Mouse (Mus musculus) G1E (cell line): ENCODE data around the gene Smad3. TPM values are rescaled to one million over a fixed set of nuclear protein-coding genes. Genes with fewer than 3 reads are reported as not detected.

ENCODE experiments used
- ATAC-seq: 2 replicates; pipeline ENCODE4 v1.8.0; 2016; ENCODE audit warnings: mild to moderate bottlenecking; ENCODE audit not compliant: insufficient number of reproducible peaks, poor library complexity, low FRiP score, severe bottlenecking; ENCODE audit errors: extremely low read depth
- DNase-seq: peaks from one replicate; pipeline ENCODE4 v3.0.0; 2012; ENCODE audit warnings: low spot score
- H3K27me3 ChIP-seq: 2 replicates; pipeline ENCODE4 v1.6.1; 2012; ENCODE audit warnings: mild to moderate bottlenecking, low read length, inconsistent platforms; ENCODE audit not compliant: insufficient read depth
- H3K36me3 ChIP-seq: replicated peaks from 2 replicates; pipeline ENCODE3; 2012; ENCODE audit warnings: mild to moderate bottlenecking, inconsistent platforms
- H3K4me1 ChIP-seq: 2 replicates; pipeline ENCODE4 v1.6.1; 2012; ENCODE audit warnings: low read depth, low read length, inconsistent platforms, mixed read lengths; ENCODE audit not compliant: insufficient read depth
- H3K4me3 ChIP-seq: 2 replicates; pipeline ENCODE4 v1.5.1; 2012; ENCODE audit warnings: low read depth, mild to moderate bottlenecking, inconsistent platforms, low read length, moderate library complexity, mixed read lengths
- H3K9me3 ChIP-seq: replicated peaks from 2 replicates; pipeline ENCODE4 v1.6.1; 2012; ENCODE audit warnings: inconsistent platforms
- CTCF ChIP-seq: IDR thresholded peaks from 2 replicates; pipeline ENCODE4 v1.5.1; 2012; ENCODE audit warnings: low read depth, low read length, inconsistent platforms, mixed read lengths
- GATA1 ChIP-seq: IDR thresholded peaks from 2 replicates; pipeline ENCODE4 v1.6.1; 2012; ENCODE audit warnings: borderline replicate concordance, low read length, inconsistent platforms, mixed read lengths
- GATA2 ChIP-seq: IDR thresholded peaks from 2 replicates; pipeline ENCODE4 v1.6.1; 2012; ENCODE audit warnings: low read depth, low read length, inconsistent platforms, borderline replicate concordance
- POLR2AphosphoS5 ChIP-seq: IDR thresholded peaks from 2 replicates; pipeline ENCODE4 v1.6.1; 2012; ENCODE audit warnings: low read depth, low read length, inconsistent platforms; ENCODE audit not compliant: insufficient replicate concordance
- TAL1 ChIP-seq: conservative IDR thresholded peaks from 2 replicates; pipeline ENCODE4 v1.6.1; 2012; ENCODE audit warnings: low read depth, low read length, inconsistent platforms, mixed read lengths
- polyA plus RNA-seq: library from polyadenylated mRNA; stranded (reverse); fragments of >175 nt; gene quantifications from 2 replicates; pipeline ENCODE4 v1.2.3, GENCODE M21; 2012
- total RNA-seq, 2 experiments: library from RNA; stranded (forward) in 1 of 2; stranded (reverse) in 1 of 2; fragments of 200-1000 nt in 1 of 2; fragments of >200 nt in 1 of 2; fragmentation: Nextera tagmentation in 1 of 2; gene quantifications; 2 replicates each; pipeline ENCODE4 v1.2.3; 2014 to 2017

Smad3 gene
- total and polyA plus RNA-seq, 3 experiments = 0.87 to 4.8 (median 1.2) TPM

- Histone ChIP-seq H3K9me3 (no peaks in the 10 kb centered on the region), H3K4me3 (no peak overlapping the region), H3K36me3 (no peaks in the 10 kb centered on the region), H3K4me1 (no peaks in the 10 kb centered on the region), H3K27me3 (peaks cover 9% of the 10 kb centered on the region; the same call in 1 of the 2 replicates)
- ATAC-seq (peak; percentile 45), DNase-seq (no peak)
- no peak for TF ChIP-seq POLR2AphosphoS5
- TF ChIP-seq GATA1 = no peak
- no peak for TF ChIP-seq CTCF
- no peak for TF ChIP-seq TAL1
- no peak for TF ChIP-seq GATA2
These were observed 11.8 kb downstream of the Smad3 start for GRCm38 (mm10) chr9:63745821-63746632.

- no peaks in the 10 kb centered on the region for H3K9me3 ChIP-seq
- TF ChIP-seq POLR2AphosphoS5 (no peak), GATA1 (no peak), TAL1 (no peak), GATA2 (no peak), CTCF (no peak)
- peaks cover 14% of the 10 kb centered on the region for H3K27me3 ChIP-seq
- H3K4me3 ChIP-seq = no peak overlapping the region
- no peak for ATAC-seq
- H3K36me3 ChIP-seq = peaks cover 6% of the 10 kb centered on the region
- no peaks in the 10 kb centered on the region for H3K4me1 ChIP-seq
- no peak for DNase-seq
These were observed 13.2 kb downstream of the Smad3 start for GRCm38 (mm10) chr9:63744595-63744994.

DNA sequence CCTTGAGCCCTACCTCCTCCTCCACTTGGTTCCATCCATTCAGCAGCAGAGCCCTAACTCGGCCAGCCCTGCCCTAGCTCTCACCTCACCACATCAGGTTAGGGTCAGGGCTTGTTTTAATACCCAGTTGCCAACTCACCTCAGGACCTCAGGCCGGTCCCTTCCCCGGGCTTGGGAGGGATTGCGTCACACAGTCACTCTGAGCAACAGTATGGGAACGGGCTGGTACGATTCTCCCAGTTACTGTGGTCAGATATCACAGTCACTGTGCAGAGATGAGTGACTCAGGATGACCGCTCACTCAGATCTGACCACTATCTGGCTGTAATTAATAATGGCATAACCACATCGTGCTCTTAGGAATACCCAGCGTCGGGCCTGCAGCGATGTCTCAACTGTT, 14.0 kb downstream of the Smad3 start:
- H3K4me1 ChIP-seq = no peaks in the 10 kb centered on the region
- H3K36me3 ChIP-seq = peaks cover 7% of the 10 kb centered on the region
- TF ChIP-seq CTCF (no peak), GATA1 (no peak), POLR2AphosphoS5 (no peak), GATA2 (no peak), TAL1 (no peak)
- ATAC-seq = no peak
- no peak overlapping the region for H3K4me3 ChIP-seq
- peaks cover 14% of the 10 kb centered on the region for H3K27me3 ChIP-seq
- H3K9me3 ChIP-seq = no peaks in the 10 kb centered on the region
- DNase-seq = no peak

- Histone ChIP-seq H3K4me1 (no peaks in the 10 kb centered on the region), H3K27me3 (peaks cover 14% of the 10 kb centered on the region), H3K4me3 (no peak overlapping the region), H3K36me3 (peaks cover 7% of the 10 kb centered on the region), H3K9me3 (no peaks in the 10 kb centered on the region)
- no peak for DNase-seq
- TF ChIP-seq GATA2 (no peak), POLR2AphosphoS5 (no peak), TAL1 (no peak), GATA1 (no peak), CTCF (no peak)
- ATAC-seq = no peak
These were observed 14.7 kb downstream of the Smad3 start for GRCm38 (mm10) chr9:63742887-63743660.

- Histone ChIP-seq H3K27me3 (peaks cover 14% of the 10 kb centered on the region), H3K36me3 (peaks cover 7% of the 10 kb centered on the region), H3K9me3 (no peaks in the 10 kb centered on the region), H3K4me3 (no peak overlapping the region), H3K4me1 (no peaks in the 10 kb centered on the region)
- ATAC-seq (no peak), DNase-seq (no peak)
- TF ChIP-seq POLR2AphosphoS5 (no peak), GATA2 (no peak), CTCF (no peak), GATA1 (no peak), TAL1 (no peak)
These were observed 15.5 kb downstream of the Smad3 start for GRCm38 (mm10) chr9:63742318-63742717.

DNA sequence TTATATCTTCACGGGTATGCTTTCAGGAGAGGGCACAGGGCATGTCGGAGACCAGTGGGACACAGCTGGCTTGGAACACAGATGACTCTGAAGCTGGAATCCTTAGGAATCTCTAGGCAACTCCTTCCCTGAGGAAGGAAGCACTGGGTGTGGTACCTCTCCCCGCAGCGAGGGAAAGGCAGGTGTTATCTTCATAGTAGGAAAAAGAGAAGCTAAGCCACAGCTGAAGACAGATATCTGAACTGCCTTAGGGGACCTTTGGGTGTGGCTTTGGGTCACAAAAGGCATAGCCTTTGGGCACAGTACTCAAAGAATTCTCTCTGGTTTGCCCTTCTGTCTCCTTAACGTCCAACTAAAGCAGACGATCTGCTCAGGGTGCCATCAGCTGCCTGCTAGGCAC, 16.0 kb downstream of the Smad3 start:
- TF ChIP-seq POLR2AphosphoS5 (no peak), GATA1 (no peak), CTCF (no peak), TAL1 (no peak), GATA2 (no peak)
- DNase-seq (no peak), ATAC-seq (no peak)
- peaks cover 7% of the 10 kb centered on the region for H3K36me3 ChIP-seq
- H3K9me3 ChIP-seq = no peaks in the 10 kb centered on the region
- H3K4me1 ChIP-seq = no peaks in the 10 kb centered on the region
- peaks cover 14% of the 10 kb centered on the region for H3K27me3 ChIP-seq
- H3K4me3 ChIP-seq = no peak overlapping the region
